Mouse (Mus musculus): ENCODE results near the gene Ddx17.

Gene Ddx17

DNA sequence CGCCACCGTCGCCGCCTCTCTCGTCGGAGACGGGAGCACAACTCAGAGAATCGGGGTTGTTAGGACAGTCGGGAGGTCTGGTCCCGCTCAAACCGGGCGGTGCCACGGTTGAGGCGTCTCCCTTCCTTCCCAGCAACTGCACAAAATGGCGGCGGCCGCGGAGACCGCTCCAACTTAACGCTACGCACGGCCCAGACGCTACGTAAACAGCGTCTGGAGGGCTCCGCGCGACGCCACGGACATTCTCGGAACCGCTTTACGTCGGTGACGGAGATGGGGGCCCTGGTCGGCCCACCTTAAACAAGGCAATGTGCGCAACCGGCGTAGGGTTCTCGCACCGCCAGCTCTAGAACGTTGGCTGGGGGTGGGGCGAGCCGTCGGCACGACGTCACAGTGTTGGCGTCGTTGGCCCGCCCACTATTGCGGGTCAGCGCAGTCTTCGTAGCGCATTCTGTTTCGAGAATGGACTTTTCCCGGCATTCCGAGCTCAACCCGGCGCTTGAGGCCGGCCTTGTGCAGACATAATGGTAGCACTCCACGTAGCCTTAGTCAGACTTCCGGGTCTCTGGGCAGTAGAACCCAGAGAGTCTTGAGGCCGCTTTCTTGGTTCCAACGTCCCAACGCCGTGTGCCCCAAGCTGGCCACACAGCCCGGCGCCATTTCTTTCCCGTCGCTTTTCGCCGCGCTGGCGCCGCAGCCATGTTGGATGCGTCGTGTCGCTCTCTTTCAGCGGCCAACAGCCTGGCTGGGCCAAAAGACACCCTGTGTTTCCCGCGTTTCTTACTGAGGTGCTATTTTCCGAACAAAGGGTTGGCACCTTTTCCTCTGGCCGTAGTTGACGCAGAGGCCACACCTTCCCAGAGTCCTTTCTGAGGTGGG, at the start of gene Ddx17:
TSS of gene Ddx17 (minus strand) at position 332 of the 879 bp plus-strand sequence.
- peak; percentile 96 for DNase-seq (ENCODE audit: low read depth, low spot score)

DNA sequence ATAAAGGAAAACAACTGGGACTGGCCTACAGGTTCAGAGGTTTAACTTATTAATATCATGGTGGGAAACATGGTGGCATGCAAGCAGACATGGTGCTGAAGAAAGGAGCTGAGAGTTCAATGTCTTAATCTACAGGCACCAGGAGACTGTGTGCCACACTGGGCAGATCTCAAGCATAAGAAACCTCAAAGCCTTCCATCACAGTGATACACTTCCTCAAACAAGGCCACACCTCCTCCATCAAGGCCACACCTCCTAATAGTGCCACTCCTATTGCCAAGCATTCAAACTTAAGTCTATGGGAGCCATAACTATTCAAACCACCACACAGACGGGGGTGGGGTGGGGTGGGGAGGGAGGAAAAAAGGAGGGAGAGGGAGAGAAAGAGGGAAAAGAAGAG, 35.0 kb upstream of the Ddx17 start:
- DNase-seq (ENCODE audit: low read depth, low spot score): no peak

DNA sequence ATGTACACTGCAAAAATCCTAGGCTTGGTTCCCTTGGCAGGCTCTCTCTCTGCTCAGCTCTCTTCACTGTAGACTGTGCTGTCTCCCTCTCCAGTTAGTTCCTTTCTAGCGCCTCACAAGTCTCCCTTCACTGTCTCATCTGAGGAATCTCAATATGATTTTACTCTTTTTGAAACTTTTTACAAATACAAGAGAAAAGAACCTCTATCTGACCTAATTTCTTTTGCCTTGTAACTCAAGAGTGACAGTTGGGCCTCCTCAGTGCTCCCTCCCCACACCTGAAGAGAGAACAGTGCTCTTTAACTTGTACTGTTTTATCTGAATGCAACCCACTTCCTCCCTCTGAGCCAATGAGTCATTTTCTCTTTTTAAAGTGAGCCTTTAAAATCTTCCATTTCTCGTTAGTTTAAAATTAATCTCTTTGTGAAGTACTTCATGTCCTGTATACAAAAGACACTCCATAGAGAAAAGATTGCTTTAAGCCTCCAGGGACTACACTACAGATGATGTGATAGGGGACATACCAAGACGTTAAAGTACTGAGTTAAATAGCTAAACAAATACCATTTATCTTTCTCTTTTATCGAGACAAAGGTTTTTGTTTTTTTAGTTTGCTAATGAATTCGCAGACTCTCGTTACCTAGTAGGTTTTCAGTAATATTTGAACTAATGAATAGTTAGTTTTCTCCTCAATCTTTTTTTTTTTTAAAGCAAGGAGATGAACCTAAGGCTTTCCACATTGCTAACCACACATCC, 31.3 kb upstream of the Ddx17 start:
- no peak for DNase-seq (ENCODE audit: low read depth, low spot score)

DNA sequence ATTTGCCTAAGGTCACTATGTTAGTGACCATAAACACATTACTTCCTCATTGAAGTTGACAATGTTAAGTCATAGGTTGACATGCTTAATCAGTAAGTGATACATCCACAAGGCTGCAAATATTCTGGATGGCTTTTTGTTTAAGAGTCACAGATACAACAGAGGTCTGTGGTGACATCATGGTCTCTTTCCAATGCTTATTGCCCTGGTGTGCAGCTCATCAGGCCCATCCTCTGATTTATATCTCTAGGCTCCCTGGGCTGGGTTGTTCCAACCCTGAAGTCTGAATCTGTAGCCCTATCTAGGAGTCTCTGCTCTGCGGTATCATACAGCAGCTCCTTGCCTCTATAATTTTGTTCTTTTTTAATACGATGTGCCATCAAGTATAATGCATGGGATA, 30.4 kb upstream of the Ddx17 start:
- DNase-seq (ENCODE audit: low read depth, low spot score): no peak

DNA sequence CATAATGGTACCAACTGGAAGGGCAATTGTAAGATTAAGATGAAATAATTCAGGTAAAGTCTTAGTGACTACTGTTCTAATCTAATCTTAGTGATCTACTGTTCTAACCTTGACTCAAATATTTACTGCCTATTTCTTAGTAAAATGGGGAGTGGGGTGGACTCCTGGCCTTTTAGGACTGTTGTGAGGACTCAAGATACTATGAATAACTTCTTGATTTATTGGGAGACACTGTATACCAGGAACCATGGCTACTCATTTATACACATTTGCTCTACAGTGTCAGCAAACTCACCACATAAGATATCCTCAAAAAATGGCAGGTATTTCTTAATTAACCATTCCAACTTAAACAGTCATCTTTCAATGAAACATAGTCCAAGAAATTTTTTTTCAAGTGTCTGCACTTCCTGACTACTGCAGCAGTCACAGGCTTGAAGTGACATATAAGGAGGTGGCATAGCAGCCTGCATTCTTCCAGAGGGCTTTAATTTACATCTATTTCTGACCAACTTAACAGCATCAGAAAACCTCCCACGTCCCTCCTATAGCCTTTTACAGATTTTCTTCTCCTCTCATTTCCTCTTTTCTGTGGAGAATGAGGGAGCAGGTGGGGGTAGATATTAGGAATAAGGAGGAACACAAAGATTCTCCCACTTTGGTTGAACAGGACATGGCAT, 29.1 kb upstream of the Ddx17 start:
- DNase-seq (ENCODE audit: low read depth, low spot score): no peak

DNA sequence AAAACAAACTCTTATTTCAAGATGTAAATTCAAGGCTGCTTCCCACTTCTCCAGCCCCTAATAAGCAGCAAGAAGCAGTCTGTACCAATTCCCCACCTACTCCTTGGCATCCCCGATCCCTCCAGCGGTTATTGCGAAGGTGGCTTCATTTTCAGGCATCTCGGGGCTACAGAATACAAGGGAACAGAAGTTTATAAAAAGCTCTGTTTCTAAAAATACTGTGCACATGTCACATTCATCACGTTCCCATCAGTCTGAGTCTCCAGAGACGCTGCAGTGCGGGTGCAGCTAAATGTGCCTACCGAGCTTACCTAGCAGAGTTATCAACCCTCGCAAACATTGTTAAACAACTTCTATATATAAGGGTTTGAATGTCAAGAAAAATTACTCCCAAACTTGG, 15.9 kb upstream of the Ddx17 start:
- no peak for DNase-seq (ENCODE audit: low read depth, low spot score)

DNA sequence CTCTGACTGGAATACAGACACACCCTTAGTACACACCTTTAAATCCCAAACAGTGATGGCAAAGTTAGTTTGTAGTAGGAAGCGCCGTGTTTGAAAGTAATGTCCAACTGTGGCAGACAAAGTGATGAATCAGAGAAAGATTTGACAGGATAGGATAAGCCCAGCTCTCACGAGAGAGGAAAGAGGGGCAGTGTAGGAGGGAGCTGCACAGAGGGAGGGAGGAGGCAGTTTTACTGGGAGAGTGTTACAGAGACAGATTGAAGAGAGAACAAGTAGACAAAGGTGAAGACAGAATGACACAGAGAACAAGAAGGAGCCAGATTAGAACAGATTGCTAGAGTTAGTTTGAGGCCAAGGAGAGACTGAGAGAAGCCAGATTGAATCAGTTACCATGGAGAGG, 13.1 kb upstream of the Ddx17 start:
- DNase-seq (ENCODE audit: low read depth, low spot score): no peak

DNA sequence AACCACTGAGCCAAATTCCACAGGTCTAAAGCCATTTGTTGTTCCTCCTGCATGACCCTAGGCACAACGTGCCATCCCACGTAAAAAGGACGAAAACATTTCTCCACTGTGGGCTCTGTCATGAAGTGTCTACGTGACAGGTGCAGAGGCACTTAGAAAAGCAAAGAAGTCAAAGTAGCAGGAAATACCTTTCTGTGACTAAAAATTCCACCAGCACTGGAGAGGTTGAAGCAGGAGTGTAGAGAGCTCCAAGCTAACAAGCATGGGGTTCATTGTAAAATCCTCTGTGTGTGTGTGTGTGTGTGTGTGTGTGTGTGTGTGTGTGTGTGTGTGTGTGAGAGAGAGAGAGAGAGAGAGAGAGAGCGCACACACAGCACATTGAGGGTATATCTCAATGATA, 6.0 kb upstream of the Ddx17 start:
- no peak for DNase-seq (ENCODE audit: low read depth, low spot score)

DNA sequence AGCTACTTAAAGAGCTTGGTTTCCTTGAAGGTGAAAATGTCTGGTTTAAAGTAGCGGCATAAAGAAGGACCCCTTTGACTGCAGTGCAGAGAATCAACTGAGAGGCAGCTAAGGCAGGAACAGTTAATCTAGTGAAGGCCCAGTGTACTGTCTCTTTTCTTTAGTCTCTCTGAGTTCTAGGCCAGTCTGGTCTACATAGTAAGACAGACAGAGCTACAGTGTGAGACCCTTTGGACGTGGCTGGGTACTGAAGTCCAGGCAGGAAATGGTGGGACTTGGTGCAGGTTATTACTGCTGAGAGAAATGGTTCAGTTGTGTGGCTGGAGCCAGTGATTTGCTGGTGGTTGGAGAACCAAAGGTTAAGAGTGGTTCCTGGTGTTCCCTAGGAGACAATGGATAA, 1.7 kb upstream of the Ddx17 start:
- no peak for DNase-seq (ENCODE audit: low read depth, low spot score)

DNA sequence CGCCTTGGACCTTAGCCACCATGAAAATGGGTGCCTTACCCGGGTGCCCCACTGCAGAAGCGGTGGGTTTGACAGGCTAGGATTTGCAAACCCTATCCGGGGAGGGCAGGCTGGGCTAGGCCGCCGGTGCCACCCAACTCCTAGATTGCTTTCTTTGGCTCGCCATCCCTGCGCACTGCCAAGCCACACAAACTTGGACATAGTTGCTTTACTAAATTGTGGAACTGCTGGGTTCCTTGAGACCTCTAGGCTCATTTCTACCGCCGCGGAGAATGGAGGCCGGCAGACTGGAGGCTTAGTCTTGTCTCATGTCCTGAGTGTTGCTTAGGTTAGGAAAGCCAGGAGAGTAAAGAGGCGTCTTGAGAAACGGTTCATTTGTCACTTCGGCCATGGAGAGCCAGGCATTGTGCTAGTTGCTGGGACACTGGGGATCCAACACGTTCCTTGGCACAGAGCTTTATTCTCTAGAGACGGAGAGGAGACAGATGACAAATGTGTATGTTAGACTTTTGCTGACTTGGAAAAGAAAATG, 814 bp upstream of the Ddx17 start:
- no peak for DNase-seq (ENCODE audit: low read depth, low spot score)

DNA sequence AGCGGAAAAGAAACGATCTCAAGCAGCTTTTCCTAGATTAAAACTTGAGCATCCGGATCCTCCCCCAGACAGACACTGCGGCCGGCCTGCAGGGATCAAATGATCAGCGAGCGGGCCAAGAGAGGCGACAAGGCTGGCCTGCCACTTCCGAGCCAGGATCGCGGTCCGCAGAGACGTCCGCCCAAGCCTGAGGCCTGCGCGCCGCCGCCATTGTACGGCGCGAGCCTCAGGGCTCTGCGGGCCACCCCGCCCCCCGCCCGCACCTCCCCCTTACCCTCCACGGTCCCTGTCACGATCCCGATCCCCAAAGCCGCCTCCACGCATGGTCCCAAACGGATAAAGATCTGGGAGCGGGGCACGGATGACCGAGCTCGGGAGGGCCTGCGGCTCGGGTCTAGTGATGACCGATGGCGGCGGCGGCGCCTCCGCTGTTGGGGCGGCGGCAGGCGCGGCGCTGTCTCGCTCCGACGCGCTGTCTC, 581 bp downstream of the Ddx17 start:
- peak; percentile 59 for DNase-seq (ENCODE audit: low read depth, low spot score)

DNA sequence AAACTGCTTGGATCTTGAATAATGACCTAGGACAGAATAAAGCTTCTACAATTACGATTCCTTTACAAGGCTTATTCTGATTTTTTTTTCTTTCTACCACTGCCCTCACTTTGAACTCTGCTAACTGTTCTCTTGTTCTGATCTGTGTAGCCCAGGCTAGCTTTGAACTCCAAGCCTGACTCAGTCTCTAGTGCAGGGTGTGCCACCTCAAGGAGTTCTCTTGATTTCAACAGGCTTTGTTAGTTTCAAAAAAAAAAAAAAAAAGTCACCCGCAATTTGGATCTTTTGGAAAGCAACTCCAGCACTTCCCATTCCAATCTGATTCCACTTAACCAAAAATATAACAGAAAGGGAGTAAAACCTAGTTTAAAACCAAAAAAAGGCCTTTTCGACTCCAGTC, 1.0 kb downstream of the Ddx17 start:
- DNase-seq (ENCODE audit: low read depth, low spot score): no peak

DNA sequence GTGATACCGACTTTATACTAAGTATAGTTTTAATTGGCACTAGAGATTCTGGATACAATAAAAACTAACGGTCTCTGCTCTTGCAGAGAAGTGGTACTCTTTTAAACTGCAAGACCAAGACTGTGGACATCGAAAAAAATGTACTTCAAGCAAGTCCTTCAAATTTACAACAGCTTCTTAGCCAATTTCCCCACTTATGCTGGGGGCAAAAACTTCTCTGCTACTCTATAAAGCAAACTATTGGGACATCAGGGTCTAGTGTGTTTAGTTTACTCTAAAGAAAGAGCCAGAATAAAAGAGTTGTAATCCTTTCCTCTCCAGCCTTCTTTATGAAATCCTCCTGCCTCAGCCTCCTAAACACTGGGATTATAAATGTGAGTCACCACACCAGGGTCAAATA, 2.6 kb downstream of the Ddx17 start:
- DNase-seq (ENCODE audit: low read depth, low spot score): no peak

DNA sequence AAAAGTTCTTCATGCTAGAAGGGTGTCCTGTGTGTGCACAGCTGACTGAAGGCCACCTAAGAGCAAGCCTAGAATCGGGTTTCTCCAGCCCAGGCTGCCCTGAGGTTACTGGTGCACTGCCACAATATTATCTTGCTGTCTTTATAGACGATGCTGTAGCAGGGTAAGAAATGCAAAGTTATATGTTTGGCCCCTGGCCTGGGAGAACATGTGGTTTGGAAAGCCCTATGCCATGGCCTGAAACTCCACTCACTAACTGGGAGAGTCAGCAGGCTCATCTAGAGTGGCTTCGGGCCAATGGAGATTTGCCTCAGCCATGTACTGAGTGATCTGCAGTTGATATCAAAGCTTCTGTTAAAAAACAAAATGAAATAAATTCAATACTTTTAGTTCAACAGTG, 12.7 kb downstream of the Ddx17 start:
- no peak for DNase-seq (ENCODE audit: low read depth, low spot score)

DNA sequence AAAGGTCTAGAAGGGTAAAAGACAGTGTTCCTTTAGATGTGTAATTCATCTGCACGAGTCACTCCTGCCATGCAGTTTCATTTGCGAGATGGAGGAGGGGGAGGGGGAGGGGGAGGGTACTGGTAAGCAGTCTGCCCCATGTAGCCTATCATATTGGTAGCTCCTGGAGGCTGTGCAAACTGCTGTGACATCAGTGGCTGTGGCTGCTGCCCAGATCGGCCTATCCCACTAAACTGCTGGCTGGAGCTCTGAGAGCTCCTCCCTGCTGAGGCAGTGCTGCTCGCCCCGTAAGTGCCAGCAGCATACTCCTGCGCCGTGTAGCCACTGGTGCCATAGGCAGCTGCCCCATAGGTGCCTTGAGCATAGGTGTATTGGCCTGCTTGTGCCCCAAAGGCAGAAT, 16.6 kb downstream of the Ddx17 start:
- peak; percentile 85 for DNase-seq (ENCODE audit: low read depth, low spot score)

DNA sequence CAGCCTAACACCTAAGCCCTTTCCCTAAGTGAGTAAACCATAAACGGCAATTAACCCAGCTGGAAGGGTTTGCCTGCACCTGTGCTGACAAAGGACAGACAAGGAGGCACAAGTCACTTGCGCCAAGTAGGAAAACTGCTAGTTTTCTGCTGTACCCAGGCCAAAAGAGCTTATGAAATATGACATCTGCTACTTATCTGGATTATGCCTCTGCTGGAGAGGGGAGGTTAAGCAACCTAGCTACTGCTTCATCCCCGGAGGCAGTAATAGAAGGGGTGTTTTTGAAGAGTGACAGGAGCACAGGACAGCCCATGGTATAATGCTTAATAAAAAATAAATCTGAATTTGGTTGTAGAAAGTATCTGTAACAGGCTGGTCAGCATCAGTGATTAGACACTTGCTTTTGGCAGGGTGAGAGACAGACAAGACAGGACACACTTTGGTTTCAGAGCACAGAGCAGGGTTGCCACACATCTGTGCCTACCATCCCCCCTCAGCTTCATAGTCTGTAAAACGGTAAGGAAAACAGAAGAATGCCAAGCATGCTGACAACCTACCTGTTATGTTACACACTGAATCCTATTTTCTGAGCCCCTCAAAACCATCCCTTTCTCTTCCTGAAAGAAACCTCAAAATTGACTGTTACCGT, 18.4 kb downstream of the Ddx17 start:
- DNase-seq (ENCODE audit: low read depth, low spot score): no peak

DNA sequence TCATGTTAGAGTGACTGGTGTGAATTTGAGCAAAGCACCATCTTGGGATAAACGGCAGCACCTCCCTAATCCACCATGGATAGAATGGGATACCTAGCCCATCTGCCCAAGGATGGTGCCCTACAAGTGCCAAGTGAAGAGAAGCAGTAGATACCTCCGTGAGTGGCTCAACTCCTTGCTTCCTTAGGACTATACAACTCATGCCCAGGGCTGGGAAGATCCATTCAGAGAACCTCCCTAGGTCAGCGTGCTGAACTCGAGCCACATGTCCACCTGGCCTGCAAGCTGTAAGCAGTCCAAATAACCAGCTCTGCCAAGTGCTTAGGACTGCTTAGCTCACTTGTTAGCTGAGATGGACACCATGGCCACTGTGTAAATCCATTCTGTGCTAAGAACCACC, 19.3 kb downstream of the Ddx17 start:
- DNase-seq (ENCODE audit: low read depth, low spot score): no peak

DNA sequence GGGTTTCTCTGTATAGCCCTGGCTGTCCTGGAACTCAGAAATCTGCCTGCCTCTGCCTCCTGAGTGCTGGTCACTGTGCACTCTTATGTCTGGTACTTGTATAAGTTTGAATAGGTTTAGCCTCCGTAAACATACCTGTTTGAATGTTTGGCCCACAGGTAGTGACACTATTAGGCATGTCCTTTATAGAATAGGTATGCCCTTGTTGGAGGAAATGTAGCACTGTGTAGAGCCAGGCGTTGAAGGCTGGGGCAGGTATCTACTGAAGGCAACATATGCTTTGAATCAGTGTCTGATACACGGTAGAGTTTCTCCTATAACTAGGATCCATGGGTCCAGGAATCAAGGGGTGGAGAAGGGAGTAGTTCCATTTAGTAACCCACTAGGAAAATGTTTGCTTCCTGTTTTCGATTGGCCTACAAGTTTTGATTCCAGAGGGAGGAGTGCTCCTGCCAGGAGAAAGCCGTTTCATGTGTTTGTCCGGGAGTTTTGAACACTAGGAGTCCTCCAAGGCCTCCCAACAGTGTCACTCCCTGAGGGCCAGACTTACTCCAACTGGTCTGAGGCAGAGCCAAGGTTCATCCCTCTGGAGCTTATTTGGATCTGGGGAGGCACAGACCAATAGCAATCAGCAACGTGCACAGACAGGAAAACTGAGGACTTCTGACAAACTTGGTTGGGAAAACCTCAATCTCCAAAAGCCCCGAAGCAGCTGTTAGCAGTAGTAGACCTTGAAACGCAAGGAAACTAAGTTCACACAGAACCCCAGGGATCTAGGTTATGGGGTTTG, 20.4 kb downstream of the Ddx17 start:
- DNase-seq (ENCODE audit: low read depth, low spot score): peak; percentile 41

DNA sequence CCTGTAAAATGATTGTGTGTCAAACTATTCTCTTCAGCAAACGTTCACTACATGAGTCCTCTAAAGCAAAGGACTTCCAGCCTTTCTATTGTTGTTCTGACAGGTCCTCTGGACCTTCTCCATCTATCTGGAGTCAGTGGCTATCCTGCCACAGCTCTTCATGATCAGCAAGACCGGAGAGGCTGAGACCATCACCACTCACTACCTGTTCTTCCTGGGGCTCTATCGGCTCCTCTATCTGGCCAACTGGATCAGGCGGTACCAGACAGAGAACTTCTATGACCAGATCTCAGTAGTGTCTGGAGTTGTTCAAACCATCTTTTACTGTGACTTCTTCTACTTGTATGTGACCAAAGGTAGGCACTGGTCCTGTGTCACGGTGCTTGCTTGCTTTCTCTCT, 21.0 kb downstream of the Ddx17 start:
- no peak for DNase-seq (ENCODE audit: low read depth, low spot score)

DNA sequence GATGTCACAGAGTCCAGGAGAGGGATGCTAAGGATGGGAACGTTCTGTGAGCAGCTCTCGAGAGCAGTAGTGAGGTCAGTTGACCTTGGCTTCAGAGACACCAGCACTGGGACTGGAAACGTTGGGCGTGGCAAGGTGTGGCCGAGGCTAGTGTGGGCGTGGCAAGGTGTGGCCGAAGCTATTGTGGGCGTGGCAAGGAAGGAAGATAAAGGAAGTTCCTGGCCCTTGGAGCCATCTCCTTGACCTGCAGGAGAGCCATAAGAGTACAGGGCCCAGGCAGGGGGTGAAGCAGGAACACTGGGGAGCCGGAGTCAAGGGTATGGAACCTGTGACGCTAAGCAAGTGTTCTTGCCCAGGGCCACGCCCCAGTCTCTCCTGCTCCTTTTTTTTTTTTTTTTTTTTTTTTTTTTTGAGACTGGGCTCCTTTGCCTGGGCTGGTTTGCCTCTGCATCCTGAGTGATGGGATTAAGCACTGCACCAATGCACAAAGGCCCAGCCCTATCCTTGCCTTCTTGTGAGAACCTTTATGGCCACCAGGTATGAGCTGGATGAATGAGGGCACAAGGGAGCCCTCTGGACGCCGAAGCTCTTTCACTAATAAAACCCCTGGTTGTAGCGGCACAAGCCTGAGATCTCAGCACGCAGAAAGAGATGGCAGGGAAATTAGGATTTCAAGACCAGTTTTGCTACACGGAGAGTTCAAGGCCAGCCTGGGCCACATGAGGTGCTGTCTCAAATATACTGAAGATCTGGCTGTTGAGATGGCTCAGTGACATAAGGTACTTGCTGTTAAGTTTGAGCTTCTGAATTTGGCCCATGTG, 26.9 kb downstream of the Ddx17 start:
- DNase-seq (ENCODE audit: low read depth, low spot score): peak; percentile 96

All from R1 (cell line).